Mouse (Mus musculus): ENCODE data around the gene Rapgef1.
"Not testable (repeated sequence)": the region's sequence is repeated elsewhere in the genome, so short reads cannot be mapped to it uniquely, and the experiment has no call there.

Rapgef1 gene

DNA sequence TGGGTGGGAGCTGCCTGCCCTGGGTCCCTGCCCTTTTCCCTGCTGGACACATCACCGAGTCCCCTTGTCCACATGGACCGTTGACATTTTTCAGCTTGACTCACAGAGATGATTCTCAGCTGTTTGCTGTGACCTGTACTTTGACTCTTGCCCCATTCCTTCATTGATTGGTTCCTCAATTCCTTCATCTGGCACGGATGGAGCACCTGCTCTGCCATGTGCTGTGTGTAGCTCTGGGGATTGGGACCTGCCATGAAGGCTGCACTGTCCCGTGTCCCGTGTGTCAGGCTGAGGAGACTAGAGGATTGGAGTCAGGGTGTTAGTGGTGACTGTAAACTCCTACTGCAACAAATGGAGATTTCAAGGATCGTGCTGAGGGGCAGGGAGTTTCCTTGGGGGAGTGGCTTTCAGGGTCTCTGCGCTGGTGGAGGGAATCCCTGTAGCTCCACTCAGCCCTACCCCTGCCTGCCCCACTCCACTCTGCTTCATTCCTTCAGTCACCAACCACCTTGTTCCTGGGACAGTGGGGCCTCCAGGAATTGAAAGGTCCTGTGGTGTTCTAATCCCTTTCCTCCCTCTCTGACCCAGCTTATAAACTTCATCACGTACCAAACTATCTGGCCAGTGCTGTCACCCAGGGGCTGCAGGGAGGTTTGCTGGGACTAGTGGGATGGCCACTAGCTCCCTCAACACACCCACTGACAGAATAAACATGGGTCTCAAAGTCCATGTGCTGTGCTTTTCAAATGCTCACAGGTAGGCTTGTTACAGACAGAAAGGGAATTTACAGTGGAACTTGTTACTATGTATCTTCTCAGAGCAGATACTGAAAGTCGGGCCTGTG is 3.9 kb downstream of the Rapgef1 start:
- no peak for DNase-seq (ENCODE audit: low spot score in 2 of 2)

DNA sequence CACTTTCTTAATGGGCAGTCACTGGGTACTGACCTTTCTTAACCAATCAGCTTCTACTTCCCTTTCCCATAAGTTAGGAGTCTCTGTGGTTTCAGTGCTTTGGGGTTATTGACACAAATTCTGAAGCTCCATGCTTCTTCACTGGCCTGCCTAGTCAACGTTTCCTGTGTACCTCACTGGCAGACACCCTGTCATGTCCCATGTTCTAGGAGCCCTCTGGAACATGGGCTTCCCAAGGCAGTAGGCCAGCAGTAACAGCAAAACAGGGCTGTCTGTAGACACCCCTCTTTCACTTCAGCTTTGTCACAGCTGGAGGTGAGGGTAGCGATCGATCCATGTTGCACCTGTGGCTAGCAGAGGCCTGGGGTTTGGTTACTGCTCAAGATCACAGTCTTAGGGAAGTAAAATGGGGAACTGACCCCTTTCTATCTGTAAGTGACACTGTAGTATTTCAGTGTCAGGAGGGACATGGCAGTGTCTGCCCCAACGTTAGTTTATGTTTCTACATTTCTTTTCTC is 4.6 kb downstream of the Rapgef1 start:
- DNase-seq (ENCODE audit: low spot score in 2 of 2), result no peak

- DNase-seq (ENCODE audit: low spot score in 2 of 2), result peak; percentile 55 to 57
Measured at GRCm38 (mm10) chr2:29624739-29625138, 5.2 kb downstream of the Rapgef1 start.

DNA sequence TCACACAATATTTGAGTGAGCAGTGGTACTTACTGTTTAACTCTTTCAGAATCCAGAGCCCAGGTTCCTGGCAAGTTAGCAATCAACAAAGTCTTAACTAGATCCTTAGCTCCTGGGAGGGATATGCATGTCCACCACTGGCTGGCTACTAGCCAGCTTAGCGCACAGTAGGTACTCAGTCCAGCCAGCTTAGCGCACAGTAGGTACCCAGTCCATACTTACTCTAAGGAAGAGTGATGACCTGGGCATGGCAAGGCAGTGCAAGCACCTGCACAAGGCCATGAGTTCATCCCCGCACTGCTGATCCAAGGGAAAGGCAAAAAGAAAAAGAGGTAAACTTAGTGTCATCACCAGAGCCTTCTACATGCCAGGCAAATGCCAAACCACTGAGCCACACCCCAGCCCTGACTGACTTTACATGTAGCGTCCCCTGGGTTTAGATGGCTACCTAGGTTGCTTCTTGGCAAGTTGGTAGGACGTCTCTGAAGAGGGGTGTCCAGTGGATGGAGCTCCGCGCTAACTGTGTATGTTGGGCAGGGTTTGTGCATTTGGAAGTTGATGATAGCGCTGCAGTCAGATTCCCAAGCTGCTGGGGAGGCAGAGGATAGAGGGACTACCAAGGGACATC is 6.2 kb downstream of the Rapgef1 start:
- DNase-seq (ENCODE audit: low spot score in 2 of 2), result no peak

- DNase-seq (ENCODE audit: low spot score in 2 of 2), result no peak
Measured at GRCm38 (mm10) chr2:29627337-29627736, 7.8 kb downstream of the Rapgef1 start.

DNA sequence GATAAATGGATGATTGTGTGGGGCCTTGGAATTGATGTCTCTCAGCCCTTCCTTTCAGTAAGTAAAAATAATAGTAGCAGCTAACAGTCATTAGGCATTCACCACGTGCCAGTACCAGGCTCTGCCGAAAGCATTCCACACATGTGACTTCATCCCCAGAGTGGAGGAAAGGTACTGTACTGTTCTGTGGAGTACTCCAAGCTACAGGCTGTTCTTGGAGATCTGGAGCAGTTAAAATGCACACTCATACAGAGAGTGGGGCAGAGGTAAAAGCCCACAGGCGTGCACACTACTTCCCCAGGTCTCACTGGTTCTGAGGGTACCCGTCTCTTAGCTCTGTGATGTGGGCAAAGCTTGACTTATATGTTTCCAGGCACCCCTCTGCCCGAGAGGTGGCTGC is 8.7 kb downstream of the Rapgef1 start:
- DNase-seq (ENCODE audit: low spot score in 2 of 2), result no peak

- no peak for DNase-seq (ENCODE audit: low spot score in 2 of 2)
Measured at GRCm38 (mm10) chr2:29628763-29629181, 9.3 kb downstream of the Rapgef1 start.

DNA sequence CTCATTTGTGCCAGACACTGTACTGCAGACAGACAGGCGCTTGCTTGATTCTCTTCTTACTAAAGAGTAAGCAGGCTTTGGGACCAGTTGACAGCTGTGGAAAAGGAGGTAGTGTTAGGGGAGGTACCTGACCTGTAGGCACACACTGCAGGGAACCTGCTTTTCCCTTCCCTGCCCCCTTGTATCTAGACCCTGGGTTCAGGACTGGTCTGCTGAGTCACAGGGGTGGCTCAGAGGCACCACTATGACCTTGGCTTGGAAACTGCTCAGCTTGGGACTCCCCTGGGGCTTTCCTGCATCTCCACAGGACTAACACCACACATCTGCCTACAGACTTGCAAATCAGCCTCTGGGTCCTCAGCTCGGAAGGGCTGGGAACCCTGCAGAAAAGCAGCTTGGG is 9.8 kb downstream of the Rapgef1 start:
- DNase-seq (ENCODE audit: low spot score in 2 of 2), result no peak

DNA sequence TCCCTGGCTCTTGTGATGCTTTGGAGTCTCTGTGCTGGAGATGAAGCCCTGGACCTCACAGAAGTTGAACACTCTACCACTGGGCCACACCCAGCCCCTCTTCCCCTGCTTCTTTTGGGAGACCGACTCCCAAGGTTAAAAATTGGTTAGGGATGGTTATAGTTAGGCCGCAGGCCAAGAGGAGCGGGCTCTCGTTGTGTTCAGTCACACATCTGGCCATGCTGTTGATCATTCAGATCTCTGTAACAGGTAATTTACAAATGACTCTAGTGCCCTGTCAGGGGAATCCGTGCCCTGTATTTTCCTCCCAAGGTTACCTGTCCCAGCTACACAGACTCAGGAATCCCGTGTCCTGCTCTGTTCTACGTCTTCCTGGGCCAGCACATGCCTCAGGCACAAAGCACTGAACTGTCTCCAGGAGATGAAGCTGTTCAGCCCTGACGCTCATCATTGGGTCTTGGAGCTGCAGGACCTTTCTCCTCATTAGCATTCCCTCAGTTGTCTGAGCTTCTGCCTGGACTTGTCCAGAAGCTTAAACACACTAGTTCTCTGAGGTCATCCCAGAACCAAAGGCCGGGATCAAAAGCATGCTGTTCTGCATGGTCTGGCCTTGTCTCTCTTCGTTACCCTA is 10.7 kb downstream of the Rapgef1 start:
- no peak for DNase-seq (ENCODE audit: low spot score in 2 of 2)

GRCm38 (mm10) chr2:29631020-29631419 is 11.5 kb downstream of the Rapgef1 start:
- no peak for DNase-seq (ENCODE audit: low spot score in 2 of 2)

DNA sequence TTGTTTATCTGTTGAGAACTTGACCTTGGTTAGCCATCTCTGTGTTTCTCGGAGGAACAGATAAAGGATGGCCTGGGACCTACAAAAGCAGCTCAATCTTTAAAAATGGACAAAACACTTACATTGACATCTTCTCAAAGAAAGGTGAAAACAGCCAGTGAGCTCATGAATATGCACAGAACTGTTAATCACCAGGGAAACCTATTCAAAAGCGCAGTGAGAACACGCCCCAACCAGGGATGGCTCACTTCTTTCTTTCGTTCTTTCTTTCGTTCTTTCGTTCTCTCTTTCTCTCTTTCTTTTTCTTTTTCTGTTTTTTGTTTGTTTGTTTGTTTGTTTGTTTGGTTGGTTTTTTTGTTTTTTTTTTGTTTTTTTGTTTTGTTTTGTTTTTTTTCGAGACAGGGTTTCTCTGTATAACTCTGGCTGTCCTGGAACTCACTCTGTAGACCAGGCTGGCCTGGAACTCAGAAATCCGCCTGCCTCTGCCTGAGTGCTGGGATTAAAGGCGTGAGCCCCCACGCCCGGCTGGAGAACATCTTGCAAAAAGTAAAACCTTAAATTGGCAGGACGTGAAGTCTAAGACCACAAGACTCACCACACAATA is 12.1 kb downstream of the Rapgef1 start:
- DNase-seq (ENCODE audit: low spot score in 2 of 2), result not testable (repeated sequence)

- DNase-seq (ENCODE audit: low spot score in 2 of 2), result no peak
Measured at GRCm38 (mm10) chr2:29632168-29632662, 12.7 kb downstream of the Rapgef1 start.

- DNase-seq (ENCODE audit: low spot score in 2 of 2), result peak in 1 of 2 experiments; percentile 55
Measured at GRCm38 (mm10) chr2:29633101-29633554, 13.6 kb downstream of the Rapgef1 start.

DNA sequence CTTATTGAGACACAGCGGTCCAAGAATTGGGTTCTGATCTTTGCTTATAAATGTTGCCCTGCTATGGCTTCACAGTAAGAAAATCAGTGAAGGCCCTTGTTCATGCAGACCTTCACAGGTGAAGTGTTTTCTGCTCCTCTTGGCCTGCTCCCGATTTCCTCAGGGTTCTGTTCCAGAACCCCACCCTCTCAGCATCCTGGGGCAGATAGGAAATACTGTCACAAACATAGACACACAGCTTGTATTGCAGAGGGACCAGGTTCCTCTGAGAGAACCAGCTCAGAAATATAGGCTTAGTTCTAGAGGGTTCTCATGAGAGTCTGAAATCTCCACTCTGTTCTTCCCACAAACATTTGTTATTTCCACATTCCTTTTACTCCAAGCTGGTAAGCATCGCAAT is 14.3 kb downstream of the Rapgef1 start:
- no peak for DNase-seq (ENCODE audit: low spot score in 2 of 2)

- DNase-seq (ENCODE audit: low spot score in 2 of 2), result no peak
Measured at GRCm38 (mm10) chr2:29634541-29634940, 15.0 kb downstream of the Rapgef1 start.

- no peak for DNase-seq (ENCODE audit: low spot score in 2 of 2)
Measured at GRCm38 (mm10) chr2:29635966-29636507, 16.5 kb downstream of the Rapgef1 start.

DNA sequence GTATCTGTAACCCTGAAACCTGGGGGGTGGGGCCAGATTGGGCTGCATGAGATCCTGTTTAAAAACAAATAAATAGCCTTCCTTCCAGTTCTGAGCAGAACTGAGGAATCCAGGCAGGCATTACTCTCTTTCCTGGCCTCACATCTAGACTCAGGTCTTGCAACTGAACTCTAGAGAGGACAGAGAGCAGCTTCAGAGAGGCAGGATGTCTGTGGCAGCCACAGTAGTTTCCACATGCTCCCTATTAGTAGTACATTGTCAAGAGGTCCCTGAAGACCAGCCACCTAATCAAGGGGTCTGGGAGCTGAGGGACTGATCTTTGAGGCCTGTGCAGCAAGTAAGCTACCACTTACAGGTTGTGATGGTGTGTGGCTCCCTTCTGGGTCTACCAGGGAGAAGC is 18.0 kb downstream of the Rapgef1 start:
- no peak for DNase-seq (ENCODE audit: low spot score in 2 of 2)

- no peak for DNase-seq (ENCODE audit: low spot score in 2 of 2)
Measured at GRCm38 (mm10) chr2:29639377-29639776, 19.9 kb downstream of the Rapgef1 start.

DNA sequence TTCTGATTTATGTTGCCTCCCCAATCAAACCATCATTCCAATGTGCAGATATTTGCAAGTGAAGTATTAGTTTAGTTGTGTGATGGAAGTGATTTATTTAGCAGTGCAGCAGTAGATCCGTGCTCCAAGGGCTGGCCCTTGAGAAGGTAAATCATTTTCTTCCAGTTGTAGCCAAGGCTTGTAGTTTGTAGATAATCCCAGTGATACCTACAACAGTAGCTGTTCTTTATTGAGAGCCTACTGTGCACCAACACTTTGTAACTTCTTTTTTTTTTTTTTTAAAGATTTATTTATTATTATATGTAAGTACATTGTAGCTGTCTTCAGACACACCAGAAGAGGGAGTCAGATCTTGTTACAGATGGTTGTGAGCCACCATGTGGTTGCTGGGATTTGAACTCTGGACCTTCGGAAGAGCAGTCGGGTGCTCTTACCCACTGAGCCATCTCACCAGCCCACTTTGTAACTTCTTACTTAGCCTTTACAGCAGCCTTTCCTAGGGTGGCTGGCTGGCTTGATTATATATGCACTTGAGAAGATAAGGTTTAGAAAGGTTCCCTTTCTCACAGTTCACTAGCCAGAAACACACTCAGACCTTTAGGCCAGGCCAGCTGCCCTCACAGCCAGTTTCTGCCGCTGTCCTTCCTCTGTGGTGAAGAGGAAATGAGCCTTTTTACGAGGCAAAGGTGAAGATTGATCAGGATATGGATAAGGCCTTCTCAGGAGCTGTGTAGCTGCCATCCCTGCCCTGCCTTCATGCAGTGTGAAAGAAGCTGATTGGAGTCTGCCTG is 20.6 kb downstream of the Rapgef1 start:
- DNase-seq (ENCODE audit: low spot score in 2 of 2), result no peak

GRCm38 (mm10) chr2:29641707-29642106 is 22.2 kb downstream of the Rapgef1 start:
- no peak for DNase-seq (ENCODE audit: low spot score in 2 of 2)

GRCm38 (mm10) chr2:29643418-29643817 is 23.9 kb downstream of the Rapgef1 start:
- DNase-seq (ENCODE audit: low spot score in 2 of 2), result no peak
